Mouse (Mus musculus): ENCODE results near the gene Fcrl1.
"Not testable (repeated sequence)": the region's sequence is repeated elsewhere in the genome, so short reads cannot be mapped to it uniquely, and the experiment has no call there.

The Fcrl1 gene

DNA sequence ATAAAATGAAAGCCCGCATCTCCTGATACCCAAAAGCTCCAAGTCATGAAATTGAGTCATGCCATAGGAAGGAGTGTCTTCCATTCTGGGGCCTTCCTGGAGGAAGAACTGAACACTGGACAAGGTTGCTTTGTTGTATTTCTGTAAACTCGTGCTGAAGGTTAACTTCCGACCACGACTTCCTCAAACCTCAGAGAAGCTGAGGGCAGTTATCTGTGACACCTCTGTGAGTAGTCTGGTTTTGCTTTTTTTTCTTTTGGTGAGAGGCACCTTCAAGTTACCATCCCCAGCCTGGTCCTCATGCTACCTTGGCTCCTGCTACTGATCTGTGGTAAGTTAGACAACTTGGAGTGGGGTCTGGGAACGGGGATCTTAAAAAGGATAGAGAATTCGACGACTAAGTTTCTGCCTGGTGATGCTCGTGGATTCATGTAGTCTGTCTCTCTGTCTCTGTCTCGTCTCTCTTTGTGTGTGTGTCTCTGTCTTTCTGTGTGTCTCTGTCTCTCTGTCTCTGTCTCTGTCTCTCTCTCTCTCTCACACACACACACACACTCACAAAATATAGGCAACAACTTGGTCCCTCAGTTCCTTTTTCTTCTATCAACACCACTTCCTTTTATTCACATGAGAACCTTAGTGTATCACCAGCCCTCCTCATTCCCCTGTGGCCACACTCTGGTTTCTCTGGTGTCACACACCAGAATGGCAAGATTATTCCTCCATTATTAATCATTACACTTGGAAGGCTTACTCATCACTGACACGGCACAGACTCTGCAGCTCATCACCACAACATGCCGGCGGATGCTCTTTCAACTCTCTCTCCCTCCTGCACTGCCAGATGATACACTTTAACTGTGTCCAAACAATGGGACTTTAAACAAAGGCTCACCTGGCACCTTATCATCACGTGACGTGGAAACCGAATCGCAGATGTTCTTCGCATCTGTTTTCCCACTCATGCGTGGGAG, at the start of gene Fcrl1:
Fcrl1 (plus strand) TSS at position 193 of the 971 bp plus-strand sequence.
- DNase-seq (ENCODE audit: low spot score in 2 of 2) = no peak

DNA sequence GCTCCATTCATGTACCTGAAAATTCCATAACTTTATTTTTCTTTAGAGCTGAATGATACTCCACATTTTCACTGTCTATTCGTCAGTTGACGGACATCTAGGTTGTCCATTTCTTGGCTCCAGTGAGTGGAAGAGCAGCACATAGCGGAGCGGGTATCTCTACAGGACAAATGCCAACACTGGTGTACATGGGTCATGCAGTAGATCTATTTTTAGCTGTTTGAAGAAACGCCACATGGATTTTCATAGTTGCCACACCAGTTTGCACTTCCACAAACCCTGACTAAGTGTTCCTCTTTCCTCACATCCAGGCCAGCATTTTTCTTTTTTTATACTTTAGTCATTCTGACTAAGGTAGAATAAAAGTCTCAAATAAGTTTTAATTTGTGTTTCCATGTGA, 38.3 kb upstream of the Fcrl1 start:
- DNase-seq (ENCODE audit: low spot score in 2 of 2) = no peak

DNA sequence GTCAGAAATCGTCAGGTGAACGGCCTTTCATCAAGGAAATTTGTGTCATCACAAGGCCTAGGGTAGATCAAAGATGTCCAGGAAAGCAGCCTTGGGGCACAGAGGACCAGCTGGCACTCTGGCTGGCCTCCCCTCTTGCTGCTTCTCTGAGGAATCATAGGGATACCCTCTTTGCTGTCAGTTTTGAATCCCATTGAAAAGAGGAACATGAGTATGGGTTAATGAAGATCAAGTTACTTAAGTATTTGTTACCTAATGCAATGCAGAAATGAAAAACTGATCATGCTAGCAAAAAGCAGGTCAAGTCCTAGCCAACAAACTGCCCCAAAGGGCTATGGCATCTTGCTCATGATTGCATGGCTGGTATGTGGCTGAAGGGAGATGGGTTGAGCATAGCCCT, 25.2 kb upstream of the Fcrl1 start:
- not testable (repeated sequence) for DNase-seq (ENCODE audit: low spot score in 2 of 2)

DNA sequence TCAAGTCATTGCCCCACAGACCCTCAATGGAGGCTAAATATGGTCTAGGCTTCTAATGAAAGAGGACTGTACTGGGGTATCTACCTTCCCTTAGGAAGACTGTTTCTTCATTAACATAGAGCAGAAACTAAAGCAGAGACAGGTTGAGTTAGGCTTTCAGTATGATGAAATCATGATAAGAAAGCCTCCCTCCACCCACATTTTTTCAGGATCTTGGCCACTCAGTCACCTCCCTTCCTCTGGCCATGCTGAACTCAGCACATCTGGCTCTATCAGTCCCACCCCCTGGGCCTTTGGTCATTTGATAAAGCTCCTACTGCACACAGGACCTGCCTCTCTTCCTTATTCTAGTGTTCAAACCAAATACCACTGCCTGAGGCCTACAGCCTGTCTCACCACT, 18.6 kb upstream of the Fcrl1 start, which contains the start of gene Cd5l:
Cd5l (plus strand) TSS at position 301 of the 400 bp plus-strand sequence.
- no peak for DNase-seq (ENCODE audit: low spot score in 2 of 2)

DNA sequence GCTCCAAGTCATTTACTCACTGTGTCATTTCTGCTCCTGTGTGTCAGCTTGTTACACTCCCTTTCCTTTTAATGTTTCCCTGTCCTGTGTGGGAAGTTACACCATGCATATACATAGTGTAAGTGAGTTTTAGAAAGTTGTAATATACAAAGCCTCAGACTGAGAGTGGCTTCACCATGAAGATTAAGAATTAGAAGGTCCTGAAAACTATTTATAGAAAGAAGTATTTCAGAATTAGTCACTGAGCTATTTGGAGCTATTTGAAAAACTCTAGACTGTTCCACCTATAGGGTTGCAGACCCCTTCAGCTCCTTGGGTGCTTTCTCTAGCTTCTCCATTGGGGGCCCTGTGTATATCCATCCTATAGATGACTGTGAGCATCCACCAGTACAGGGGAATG, 17.0 kb upstream of the Fcrl1 start:
- DNase-seq (ENCODE audit: low spot score in 2 of 2) = no peak

DNA sequence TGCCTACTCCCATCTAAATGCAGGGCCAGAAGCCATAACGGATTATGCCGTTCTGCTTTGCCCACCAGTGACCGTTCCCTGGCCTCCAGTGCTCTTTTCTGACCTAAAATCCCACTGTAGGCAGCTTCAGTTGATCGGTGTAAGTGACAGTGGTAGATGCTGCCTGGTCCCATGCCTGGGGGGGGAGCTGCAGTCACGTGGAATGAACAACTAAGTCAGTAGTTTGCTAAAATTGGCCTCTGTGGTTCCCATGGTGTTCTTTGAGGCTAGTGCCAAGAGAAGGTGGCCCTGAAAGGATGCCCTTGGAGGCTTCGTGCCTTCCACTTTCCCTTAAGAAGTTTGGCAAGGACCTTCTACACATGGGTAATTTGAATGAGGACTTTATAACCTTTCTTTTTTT, 15.7 kb upstream of the Fcrl1 start:
- no peak for DNase-seq (ENCODE audit: low spot score in 2 of 2)

DNA sequence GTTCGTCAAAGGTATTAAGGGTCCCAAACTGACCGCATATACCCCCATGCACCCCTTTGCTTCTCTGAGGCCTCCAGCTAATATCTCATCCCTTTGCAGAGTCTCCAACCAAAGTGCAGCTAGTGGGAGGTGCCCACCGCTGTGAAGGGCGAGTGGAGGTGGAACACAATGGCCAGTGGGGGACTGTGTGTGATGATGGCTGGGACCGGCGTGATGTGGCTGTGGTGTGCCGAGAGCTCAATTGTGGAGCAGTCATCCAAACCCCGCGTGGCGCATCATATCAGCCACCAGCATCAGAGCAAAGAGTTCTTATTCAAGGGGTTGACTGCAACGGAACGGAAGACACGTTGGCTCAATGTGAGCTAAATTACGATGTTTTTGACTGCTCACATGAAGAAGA, 10.5 kb upstream of the Fcrl1 start:
- no peak for DNase-seq (ENCODE audit: low spot score in 2 of 2)

DNA sequence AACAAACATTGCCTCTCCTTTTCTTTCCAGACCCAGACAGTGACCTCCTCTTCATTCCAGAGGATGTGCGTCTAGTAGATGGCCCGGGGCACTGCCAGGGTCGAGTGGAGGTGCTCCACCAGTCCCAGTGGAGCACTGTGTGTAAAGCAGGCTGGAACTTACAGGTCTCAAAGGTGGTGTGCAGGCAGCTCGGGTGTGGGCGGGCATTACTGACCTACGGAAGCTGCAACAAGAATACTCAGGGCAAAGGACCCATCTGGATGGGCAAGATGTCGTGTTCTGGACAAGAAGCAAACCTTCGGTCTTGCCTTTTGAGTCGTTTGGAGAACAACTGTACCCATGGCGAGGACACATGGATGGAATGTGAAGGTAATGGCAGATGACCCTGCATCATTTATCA, 8.7 kb upstream of the Fcrl1 start:
- no peak for DNase-seq (ENCODE audit: low spot score in 2 of 2)

DNA sequence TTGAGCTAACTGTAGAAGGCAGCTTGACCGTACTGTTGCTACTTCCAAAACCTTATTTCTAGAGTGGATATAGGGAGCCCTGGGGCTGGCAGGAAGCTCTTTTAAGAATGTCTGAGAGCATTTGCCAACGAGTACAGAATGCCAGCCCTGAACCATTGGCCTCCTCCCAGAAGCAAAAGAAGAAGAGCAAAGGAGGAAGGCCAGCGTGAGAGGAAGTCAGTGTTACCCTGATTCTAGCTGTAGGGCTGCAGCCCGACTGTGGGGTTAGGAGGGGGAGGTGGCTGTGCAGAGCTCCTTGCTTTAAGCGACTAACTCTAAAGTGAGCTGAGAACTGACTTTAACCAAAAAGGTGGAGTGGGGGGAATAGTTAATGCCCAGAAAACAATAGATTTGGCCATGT, 7.0 kb upstream of the Fcrl1 start:
- no peak for DNase-seq (ENCODE audit: low spot score in 2 of 2)

DNA sequence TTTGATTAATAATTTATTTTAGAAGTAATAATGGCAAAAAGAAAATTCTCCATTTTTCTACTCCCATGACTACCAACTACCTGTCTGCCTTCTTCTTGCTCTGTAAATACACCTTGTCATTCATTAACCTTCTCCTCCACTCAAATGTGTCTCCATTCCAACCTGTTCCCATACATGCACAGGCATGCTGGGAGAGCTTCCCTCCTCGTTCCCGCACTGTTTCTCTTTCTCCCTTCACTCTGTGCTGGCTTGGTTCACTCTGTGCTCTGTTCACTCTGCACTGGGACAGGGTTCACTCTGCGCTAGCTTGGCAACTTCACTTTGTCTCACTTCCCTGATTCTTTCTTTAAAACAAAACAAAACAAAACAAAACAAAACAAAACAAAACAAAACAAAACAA, 1.0 kb downstream of the Fcrl1 start:
- no peak for DNase-seq (ENCODE audit: low spot score in 2 of 2)

DNA sequence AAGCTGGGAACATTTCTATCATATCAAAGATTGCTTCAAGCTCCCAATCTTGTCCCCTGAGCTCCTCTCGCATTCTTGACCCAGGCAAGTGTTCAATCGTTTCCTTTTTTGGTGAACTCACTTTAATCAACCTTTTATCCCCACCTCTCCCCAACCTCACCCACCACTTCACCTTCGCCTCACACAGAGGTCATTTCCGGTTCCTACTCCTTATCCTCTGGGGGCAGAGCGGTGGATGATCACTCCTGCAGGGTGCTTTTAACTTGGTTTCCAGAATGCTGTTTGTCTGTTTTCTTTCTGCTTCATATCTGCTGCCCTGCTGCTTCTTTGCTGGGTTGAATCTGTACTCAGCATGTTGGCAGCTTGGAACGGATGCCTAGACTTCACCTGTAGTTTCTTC, 1.5 kb downstream of the Fcrl1 start:
- DNase-seq (ENCODE audit: low spot score in 2 of 2) = no peak

DNA sequence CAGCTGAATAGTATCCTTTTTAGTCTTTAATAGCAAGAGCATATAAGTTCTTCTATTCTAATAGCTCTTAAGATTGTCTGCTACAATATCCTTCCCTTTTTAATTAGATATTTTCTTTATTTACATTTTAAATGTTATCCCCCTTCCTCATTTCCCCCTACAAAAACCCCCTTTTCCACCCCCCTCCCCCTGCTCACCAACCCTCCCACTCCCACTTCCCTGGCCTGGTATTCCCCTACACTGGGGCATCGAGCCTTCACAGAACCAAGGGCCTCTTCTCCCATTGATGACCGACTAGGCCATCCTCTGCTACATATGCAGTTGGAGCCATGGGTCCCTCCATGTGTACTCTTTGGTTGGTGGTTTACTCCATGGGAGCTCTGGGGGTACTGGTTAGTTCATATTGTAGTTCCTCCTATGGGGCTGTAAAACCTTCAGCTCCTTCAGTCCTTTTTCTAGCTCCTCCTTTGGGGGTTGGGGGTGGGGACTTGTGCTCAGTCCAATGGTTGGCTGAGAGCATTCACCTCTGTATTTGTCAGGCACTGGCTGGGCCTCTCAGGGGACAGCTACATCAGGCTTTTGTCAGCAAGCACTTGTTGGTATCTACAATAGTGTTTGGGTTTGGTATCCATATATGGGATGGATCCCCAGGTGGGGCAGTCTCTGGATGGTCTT, 3.6 kb downstream of the Fcrl1 start:
- DNase-seq (ENCODE audit: low spot score in 2 of 2) = not testable (repeated sequence)

DNA sequence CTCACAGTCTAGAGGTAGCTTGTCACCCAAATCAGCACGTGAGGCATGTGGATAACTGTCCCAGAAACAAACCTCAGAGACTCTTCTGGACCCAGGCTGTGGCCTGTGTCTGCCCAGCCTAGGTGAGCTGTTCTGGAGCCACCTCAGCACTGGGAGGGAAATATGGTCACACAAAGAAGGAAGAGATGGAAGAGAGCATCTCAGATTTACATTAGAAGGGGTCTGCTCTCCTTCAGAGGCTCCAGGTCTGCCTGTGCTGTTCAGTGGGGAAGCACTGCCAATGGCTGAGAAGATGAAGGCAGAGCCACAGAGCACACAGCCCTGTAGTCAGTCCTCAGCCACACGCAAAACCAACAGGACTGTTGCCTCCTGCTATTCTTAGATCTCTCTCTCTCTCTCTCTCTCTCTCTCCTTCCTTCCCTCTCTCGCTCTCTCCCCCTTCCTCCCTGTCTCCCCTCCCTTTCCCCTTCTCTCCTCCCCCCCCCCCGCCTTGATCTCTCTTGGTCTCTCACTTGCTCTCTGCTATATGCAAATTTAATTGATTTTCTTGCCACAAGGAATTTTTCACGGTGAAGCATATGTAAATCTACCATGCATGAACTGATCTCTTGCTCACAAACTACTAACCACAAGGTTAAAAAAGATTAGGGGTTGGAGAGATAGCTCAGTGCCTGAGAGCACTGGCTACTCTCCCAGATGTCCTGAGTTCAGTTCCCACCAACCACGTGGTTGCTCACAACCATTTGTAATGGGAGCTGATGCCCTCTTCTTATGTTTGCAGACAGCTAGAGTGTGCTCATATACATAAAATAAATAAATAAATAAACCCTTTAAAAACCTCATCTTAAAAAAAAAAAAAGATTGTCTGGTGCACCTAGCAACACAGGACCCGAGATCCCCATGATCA, 5.9 kb downstream of the Fcrl1 start:
- no peak for DNase-seq (ENCODE audit: low spot score in 2 of 2)

DNA sequence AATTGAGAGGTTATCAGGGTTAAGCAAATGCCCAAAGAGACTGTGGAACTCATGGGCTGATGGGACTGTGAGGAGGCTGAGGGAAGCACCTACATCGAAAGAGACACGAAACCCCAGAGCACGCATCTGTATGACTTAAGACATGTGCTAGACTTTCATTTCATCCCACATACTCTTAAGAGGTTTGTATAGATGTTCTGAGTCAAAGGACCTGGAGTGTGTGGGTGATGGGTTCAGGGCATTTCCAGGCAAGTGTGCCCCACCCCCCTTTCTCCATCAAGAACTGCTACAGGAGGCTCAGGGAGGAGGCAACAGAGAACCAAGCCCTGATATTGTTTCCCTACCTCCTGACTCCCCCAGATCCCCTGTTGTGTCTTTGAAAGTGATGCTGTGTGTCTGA, 7.1 kb downstream of the Fcrl1 start:
- no peak for DNase-seq (ENCODE audit: low spot score in 2 of 2)

DNA sequence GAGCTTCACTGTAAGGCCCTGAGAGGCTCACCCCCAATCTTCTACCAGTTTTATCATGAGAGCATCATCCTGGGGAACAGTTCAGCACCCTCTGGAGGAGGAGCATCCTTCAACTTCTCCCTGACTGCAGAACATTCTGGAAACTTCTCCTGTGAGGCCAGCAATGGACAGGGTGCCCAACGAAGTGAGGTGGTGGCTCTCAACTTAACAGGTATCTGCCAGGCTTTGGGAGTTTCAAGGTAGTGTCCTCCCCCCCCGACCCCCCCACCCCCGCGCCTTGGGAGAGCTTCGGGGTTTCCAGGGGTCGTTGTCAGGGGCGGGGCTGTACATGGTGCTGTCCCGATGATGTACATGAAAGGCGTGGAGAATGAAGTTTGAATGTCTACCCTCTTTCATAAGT, 8.9 kb downstream of the Fcrl1 start:
- no peak for DNase-seq (ENCODE audit: low spot score in 2 of 2)

DNA sequence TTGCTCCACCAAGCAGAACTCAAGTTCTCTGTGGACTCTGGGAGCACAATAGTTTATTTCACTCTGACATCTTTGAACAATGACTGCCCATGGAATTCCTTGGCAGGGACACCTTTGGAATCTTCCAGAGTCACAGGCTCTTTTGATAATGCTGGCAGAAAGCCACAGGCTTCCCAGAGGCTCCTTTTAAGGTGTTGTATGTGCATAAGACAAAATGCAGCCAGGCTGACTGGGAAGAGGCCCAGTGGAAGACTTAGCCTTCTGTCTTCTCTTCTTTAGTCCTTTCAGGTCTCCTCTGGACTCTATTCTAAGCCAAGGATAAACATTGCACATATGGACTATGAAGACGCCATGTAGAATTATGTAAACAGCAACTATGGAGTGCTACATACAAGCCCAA, 14.7 kb downstream of the Fcrl1 start:
- no peak for DNase-seq (ENCODE audit: low spot score in 2 of 2)

DNA sequence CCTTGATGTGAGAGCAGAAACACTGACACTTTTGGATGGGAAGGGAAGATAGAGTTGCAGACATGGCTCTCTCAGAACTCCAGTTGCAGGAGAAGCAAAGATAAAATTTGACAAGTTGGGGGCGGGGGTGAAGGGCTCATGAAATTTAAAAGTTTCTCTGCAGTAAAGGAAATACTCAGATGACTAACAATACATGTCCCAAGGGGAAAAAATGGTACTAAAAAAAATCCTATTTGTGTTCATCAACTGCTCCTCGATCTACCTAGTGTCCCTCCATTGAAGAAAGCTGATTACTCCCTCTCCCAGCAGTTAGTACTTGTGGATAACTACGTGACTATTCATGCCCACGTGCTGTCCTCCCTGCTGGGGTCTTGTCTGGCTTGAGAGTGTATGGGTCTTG, 22.6 kb downstream of the Fcrl1 start:
- DNase-seq (ENCODE audit: low spot score in 2 of 2) = no peak

DNA sequence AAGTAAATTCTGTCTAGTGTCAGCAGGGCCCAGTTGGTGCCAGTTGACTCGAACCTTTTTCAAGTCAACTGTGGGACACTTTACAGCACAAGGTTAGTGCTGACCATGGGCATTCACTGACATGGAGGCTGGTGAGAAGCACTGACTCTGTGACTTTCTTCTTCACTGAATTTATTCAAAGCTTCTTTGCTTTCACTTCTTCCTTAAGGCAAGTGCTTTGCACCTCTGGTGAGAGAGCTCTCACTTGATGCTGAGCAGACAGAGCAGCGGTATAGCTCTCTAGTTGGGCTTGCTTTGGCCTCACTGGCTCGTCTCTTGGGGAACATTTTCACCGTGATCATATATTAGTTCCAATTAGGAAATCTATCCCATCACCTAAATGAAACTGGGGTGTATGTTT, 23.7 kb downstream of the Fcrl1 start:
- no peak for DNase-seq (ENCODE audit: low spot score in 2 of 2)

DNA sequence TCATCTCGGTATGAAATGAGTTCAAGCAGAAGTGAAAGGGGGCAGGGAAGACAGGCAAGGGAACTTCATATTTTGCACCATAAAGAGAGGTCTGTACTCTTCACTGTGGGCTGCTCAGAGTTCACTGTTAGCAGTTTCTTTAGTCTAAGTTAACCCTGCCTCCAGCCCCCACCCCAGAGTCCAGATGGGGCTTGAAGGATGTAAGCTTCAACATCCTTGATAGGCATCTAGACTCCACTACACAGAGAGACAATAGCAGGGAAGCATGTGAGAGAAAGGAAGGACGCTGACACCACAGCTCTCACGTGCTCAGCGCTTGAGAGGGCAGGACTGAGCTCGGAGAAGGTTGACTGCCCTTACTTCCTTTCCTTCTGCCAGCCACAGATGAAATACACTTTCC, 25.1 kb downstream of the Fcrl1 start:
- no peak for DNase-seq (ENCODE audit: low spot score in 2 of 2)

DNA sequence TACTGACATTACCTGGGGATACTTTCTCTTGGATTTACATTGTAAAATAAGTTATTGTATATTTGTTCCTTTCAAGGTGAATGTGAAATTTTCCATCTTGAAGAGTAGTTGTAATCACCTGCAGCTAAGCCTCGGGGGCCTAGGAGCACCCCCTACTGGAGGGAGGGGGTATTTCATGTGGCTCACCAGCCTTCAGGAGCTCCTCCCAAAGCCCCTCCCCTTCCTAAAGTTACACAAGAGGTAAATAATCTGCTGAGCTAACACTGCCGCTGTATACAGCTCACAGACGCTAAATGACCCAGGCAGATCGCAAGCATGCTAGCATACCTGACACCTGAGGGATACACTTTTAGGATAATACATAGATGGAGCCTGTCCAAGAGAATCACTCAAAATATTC, 32.0 kb downstream of the Fcrl1 start:
- no peak for DNase-seq (ENCODE audit: low spot score in 2 of 2)

DNA sequence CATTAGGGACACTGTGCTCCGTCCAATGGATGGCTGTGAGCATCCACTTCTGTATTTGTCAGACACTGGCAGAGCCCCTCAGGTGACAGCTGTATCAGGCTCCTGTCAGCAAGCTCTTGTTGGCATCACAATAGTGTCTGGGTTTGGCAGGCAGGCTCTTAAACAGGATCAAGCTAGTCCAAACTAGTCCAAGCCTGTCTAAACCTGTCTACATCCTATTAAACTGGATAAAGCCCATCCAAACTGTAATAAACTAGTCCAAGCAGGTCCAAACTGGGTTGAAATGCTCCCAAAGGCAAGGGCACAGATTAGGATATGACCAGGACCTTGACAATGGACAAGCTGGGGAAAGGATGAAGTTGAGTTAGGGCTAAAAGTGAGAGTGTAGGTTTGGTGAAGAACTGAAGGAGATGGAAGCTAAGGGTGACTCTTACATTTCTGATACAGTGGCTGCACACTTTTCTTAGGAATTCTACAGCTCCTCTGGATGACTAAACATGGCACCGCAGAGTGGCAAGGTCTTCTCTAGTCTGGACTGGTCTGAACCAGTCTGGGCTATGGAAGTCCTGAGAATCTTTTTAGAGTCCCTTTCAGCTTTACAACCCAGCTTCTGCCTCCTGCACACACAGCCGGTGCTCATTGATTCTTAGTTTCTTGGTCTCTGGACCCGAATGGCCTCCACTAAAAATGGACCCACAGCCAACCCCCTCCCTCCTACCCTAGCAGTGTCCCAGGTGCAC, 33.2 kb downstream of the Fcrl1 start:
- DNase-seq (ENCODE audit: low spot score in 2 of 2) = no peak

Measured in urinary bladder, postnatal 4 days (tissue).